Mouse (Mus musculus): ENCODE measurements around the gene Kcnh7. TPM values are rescaled to one million over a fixed set of nuclear protein-coding genes. Genes with fewer than 3 reads are reported as not detected.

Kcnh7 gene
- polyA plus RNA-seq, 1 experiment from 2014 or later = 0.95 TPM

DNA sequence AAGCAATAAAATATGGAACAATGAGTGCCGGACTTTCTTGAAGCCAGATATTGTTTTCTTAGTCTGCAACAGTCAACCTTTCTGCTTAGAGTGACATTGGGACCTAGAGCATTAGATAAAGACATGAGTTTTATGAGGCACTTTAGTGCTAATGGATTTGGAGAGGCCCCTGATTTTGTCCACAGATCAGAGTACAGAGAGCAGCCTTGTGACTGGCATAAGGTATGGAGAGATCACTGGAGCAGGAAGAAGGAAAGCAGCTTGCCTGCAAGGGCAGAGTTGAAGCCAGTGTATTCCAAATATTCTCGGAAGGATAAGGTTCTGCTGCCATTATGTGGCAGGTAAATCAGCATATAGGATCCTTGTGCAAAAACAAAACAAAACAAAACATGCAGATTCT, 93.6 kb downstream of the Kcnh7 start:
- H3K9ac ChIP-seq = no peak overlapping the region
- H3K27me3 ChIP-seq = no peaks in the 10 kb centered on the region
- H3K4me3 ChIP-seq = no peak overlapping the region
- H3K4me1 ChIP-seq = no peaks in the 10 kb centered on the region
- no peak for ATAC-seq (ENCODE audit: low FRiP score, low read depth)
- H3K9me3 ChIP-seq = no peaks in the 10 kb centered on the region
- WGBS = 76% methylated on average over 2 of the region's 2 CpGs
- no peak overlapping the region for H3K4me2 ChIP-seq (replicated peaks)
- no peaks in the 10 kb centered on the region for H3K36me3 ChIP-seq
- H3K27ac ChIP-seq = no peak overlapping the region

- H3K27me3 ChIP-seq = no peaks in the 10 kb centered on the region
- no peak for ATAC-seq (ENCODE audit: low FRiP score, low read depth)
- WGBS = 47% methylated on average over 2 of the region's 2 CpGs
Observed at GRCm38 (mm10) chr2:63058386-63058785, 125.7 kb downstream of the Kcnh7 start.

DNA sequence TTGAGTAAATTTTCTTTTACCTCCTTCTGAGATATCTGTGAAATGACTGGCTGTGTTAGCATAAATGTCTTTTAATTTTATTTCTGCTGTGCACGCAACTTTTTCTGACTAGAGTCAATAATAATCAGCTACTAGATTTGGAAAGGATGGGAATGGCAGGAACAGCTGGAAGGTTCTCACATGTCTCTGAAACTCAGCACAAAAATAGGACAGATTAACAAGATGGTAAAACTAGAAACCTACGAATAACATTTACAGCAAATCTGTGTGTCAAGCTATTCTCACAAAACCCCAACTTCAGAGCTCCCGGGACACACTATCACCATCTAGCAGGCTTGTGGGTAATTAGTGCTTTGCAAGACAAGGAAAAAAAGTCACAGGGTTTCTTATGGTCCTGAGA, 134.2 kb downstream of the Kcnh7 start:
- Histone ChIP-seq H3K9ac (no peak overlapping the region), H3K4me3 (no peak overlapping the region), H3K27ac (no peak overlapping the region), H3K36me3 (no peaks in the 10 kb centered on the region), H3K9me3 (no peaks in the 10 kb centered on the region), H3K4me1 (no peaks in the 10 kb centered on the region), H3K27me3 (no peaks in the 10 kb centered on the region), H3K4me2 (replicated peaks) (no peak overlapping the region)
- 64% methylated on average over 3 of the region's 3 CpGs for WGBS
- ATAC-seq (ENCODE audit: low FRiP score, low read depth) = no peak

More at GRCm38 (mm10) chr2:63058386-63058785, 125.7 kb downstream of the Kcnh7 start:
- Histone ChIP-seq H3K4me1 (no peaks in the 10 kb centered on the region), H3K9ac (no peak overlapping the region), H3K4me3 (no peak overlapping the region), H3K9me3 (no peaks in the 10 kb centered on the region), H3K36me3 (no peaks in the 10 kb centered on the region), H3K4me2 (replicated peaks) (no peak overlapping the region), H3K27ac (no peak overlapping the region)

GRCm38 (mm10) chr2:63039718-63040117, 144.4 kb downstream of the Kcnh7 start:
- Histone ChIP-seq H3K9ac (no peak overlapping the region), H3K4me2 (replicated peaks) (no peak overlapping the region), H3K36me3 (no peaks in the 10 kb centered on the region), H3K4me1 (no peaks in the 10 kb centered on the region), H3K27ac (no peak overlapping the region), H3K4me3 (no peak overlapping the region), H3K9me3 (no peaks in the 10 kb centered on the region), H3K27me3 (no peaks in the 10 kb centered on the region)
- ATAC-seq (ENCODE audit: low FRiP score, low read depth) = no peak
- WGBS = 87% methylated on average over 3 of the region's 3 CpGs

GRCm38 (mm10) chr2:63014909-63015308, 169.2 kb downstream of the Kcnh7 start:
- Histone ChIP-seq H3K27me3 (no peaks in the 10 kb centered on the region), H3K9ac (no peak overlapping the region), H3K36me3 (no peaks in the 10 kb centered on the region), H3K4me1 (no peaks in the 10 kb centered on the region), H3K4me2 (replicated peaks) (no peak overlapping the region), H3K9me3 (no peaks in the 10 kb centered on the region), H3K27ac (no peak overlapping the region), H3K4me3 (no peak overlapping the region)
- ATAC-seq (ENCODE audit: low FRiP score, low read depth) = no peak

- Histone ChIP-seq H3K4me3 (no peak overlapping the region), H3K4me1 (no peaks in the 10 kb centered on the region), H3K9me3 (no peaks in the 10 kb centered on the region), H3K9ac (no peak overlapping the region), H3K4me2 (replicated peaks) (no peak overlapping the region), H3K27ac (no peak overlapping the region), H3K36me3 (no peaks in the 10 kb centered on the region), H3K27me3 (no peaks in the 10 kb centered on the region)
- 87% methylated on average over 4 of the region's 4 CpGs for WGBS
- ATAC-seq (ENCODE audit: low FRiP score, low read depth) = no peak
Observed at GRCm38 (mm10) chr2:63009141-63009540, 174.9 kb downstream of the Kcnh7 start.

DNA sequence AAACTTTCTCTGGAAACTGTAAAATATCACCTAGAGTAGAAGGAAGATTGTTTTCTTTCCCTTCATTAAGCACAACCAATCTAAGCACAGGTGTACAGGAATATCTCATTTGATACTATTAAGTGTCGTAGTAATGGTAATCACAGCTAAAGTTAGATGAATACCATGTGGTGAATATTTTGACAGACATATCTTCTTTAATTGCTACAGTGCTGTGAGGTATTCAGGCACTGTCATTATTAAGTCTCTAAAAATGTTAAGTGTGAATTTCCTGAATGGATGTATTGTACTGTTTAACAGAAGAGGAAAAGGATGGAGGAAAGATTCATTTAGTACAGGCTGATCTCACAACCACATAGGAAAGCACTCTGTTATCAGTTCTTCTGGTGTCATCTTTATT, 181.3 kb downstream of the Kcnh7 start:
- H3K4me3 ChIP-seq = no peak overlapping the region
- WGBS = 92% methylated on average over 1 of the region's 1 CpGs
- no peak overlapping the region for H3K27ac ChIP-seq
- H3K4me2 ChIP-seq (replicated peaks) = no peak overlapping the region
- no peaks in the 10 kb centered on the region for H3K36me3 ChIP-seq
- no peaks in the 10 kb centered on the region for H3K27me3 ChIP-seq
- no peaks in the 10 kb centered on the region for H3K4me1 ChIP-seq
- H3K9me3 ChIP-seq = no peaks in the 10 kb centered on the region
- H3K9ac ChIP-seq = no peak overlapping the region
- ATAC-seq (ENCODE audit: low FRiP score, low read depth) = no peak

GRCm38 (mm10) chr2:62997692-62998091, 186.4 kb downstream of the Kcnh7 start:
- no peak overlapping the region for H3K4me2 ChIP-seq (replicated peaks)
- H3K9ac ChIP-seq = no peak overlapping the region
- WGBS = 93% methylated on average over 2 of the region's 2 CpGs
- no peak overlapping the region for H3K4me3 ChIP-seq
- no peaks in the 10 kb centered on the region for H3K27me3 ChIP-seq
- H3K36me3 ChIP-seq = no peaks in the 10 kb centered on the region
- no peak overlapping the region for H3K27ac ChIP-seq
- no peaks in the 10 kb centered on the region for H3K9me3 ChIP-seq
- no peaks in the 10 kb centered on the region for H3K4me1 ChIP-seq
- ATAC-seq (ENCODE audit: low FRiP score, low read depth) = no peak

GRCm38 (mm10) chr2:62988616-62989015, 195.5 kb downstream of the Kcnh7 start:
- no peaks in the 10 kb centered on the region for H3K4me1 ChIP-seq
- no peak overlapping the region for H3K4me3 ChIP-seq
- H3K9ac ChIP-seq = no peak overlapping the region
- H3K4me2 ChIP-seq (replicated peaks) = no peak overlapping the region
- no peaks in the 10 kb centered on the region for H3K9me3 ChIP-seq
- no peak for ATAC-seq (ENCODE audit: low FRiP score, low read depth)
- H3K27ac ChIP-seq = no peak overlapping the region
- H3K36me3 ChIP-seq = no peaks in the 10 kb centered on the region
- H3K27me3 ChIP-seq = no peaks in the 10 kb centered on the region

DNA sequence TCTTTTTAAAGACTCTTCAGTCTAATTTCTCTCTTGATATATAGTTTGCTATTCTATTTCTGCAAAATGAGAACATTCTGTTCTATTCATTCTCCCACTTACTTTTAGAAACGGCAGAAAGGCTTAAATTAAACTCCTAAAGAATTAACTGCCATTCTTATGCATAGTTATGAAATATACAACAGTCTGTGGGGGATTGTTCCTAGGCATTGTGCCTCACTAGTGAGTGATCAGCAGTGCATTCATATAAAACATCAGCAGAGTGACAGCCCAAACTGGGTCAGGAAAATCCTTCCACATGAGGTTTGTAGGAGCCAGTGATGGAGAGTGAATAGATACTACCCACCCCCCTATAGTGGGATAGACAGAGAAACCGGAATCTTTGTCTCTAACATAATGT, 200.2 kb downstream of the Kcnh7 start:
- Histone ChIP-seq H3K27ac (no peak overlapping the region), H3K9me3 (no peaks in the 10 kb centered on the region), H3K4me3 (no peak overlapping the region), H3K4me1 (no peaks in the 10 kb centered on the region), H3K4me2 (replicated peaks) (no peak overlapping the region), H3K9ac (no peak overlapping the region), H3K27me3 (no peaks in the 10 kb centered on the region), H3K36me3 (no peaks in the 10 kb centered on the region)
- WGBS = 69% methylated on average over 2 of the region's 2 CpGs
- no peak for ATAC-seq (ENCODE audit: low FRiP score, low read depth)

- Histone ChIP-seq H3K4me2 (replicated peaks) (no peak overlapping the region), H3K9me3 (no peaks in the 10 kb centered on the region), H3K36me3 (no peaks in the 10 kb centered on the region), H3K4me1 (no peaks in the 10 kb centered on the region), H3K27me3 (no peaks in the 10 kb centered on the region), H3K4me3 (no peak overlapping the region), H3K27ac (no peak overlapping the region), H3K9ac (no peak overlapping the region)
- no peak for ATAC-seq (ENCODE audit: low FRiP score, low read depth)
- WGBS = 80% methylated on average over 1 of the region's 1 CpGs
Observed at GRCm38 (mm10) chr2:62935273-62935874, 248.7 kb downstream of the Kcnh7 start.

DNA sequence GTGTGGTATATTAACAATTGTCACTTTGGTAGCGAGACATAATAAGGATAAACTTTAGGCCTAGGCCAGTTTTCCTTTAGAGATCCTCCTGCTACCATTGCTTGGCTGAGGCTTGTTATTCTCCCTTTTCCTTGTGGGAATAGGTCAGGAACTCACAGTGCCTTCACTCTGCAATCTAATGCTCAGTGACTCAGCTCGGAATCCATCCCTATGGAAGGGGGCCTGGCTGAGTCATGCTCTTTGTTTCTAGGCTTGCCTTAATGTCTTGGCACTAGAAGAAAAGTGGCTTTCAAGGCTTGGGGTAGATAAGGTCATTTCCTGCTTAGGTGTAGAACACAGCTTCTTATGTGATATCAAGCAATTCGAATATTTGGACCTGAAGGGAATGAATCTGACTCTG, 255.6 kb downstream of the Kcnh7 start:
- Histone ChIP-seq H3K36me3 (no peaks in the 10 kb centered on the region), H3K27me3 (no peaks in the 10 kb centered on the region), H3K4me3 (no peak overlapping the region), H3K4me1 (no peaks in the 10 kb centered on the region), H3K9ac (no peak overlapping the region), H3K9me3 (no peaks in the 10 kb centered on the region), H3K27ac (no peak overlapping the region), H3K4me2 (replicated peaks) (no peak overlapping the region)
- 76% methylated on average over 3 of the region's 3 CpGs for WGBS
- ATAC-seq (ENCODE audit: low FRiP score, low read depth) = no peak

DNA sequence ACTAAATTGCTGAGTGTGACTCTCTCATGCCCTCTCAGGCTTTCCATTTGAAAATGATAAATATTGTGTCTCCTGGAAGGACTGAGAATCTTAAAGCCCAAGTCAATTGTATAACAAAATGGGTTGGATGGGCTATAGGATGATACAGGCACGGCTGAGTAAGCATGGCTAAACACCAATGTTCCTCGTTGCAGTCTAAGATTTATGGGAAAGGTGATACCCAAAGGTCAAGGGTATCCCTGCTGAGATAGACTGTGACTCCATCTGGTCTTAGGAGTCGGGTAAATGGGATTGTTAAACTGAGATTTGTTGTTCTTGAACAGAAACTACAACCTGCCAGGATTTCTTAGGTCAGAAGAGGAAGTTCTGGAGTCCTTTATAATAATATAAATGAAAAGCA, 256.0 kb downstream of the Kcnh7 start:
- Histone ChIP-seq H3K4me3 (no peak overlapping the region), H3K9me3 (no peaks in the 10 kb centered on the region), H3K4me1 (no peaks in the 10 kb centered on the region), H3K36me3 (no peaks in the 10 kb centered on the region), H3K4me2 (replicated peaks) (no peak overlapping the region), H3K9ac (no peak overlapping the region), H3K27me3 (no peaks in the 10 kb centered on the region), H3K27ac (no peak overlapping the region)
- ATAC-seq (ENCODE audit: low FRiP score, low read depth) = no peak
- WGBS = 22% methylated on average over 3 of the region's 3 CpGs

Measured in limb, embryonic 13.5 days (tissue).